Mouse (Mus musculus) adrenal gland, postnatal 10 days (tissue): Measurements from ENCODE around the gene Ctu1. TPM values are rescaled to one million over a fixed set of nuclear protein-coding genes. Genes with fewer than 3 reads are reported as not detected.
"Not testable (repeated sequence)": the region's sequence is repeated elsewhere in the genome, so short reads cannot be mapped to it uniquely, and the experiment has no call there.

Source experiments
- DNase-seq: peaks from one replicate; pipeline ENCODE4 v3.0.0; 2021; ENCODE audit warnings: mixed read lengths
- long read RNA-seq, 2 experiments: library from polyadenylated mRNA; stranded (forward); transcript quantifications; one replicate each; pipeline ENCODE4 v2.0.0; 2021
- total RNA-seq, 2 experiments: library from RNA; stranded (reverse); gene quantifications; 2 replicates each; pipeline ENCODE4 v1.2.3; 2021

Gene Ctu1
- total RNA-seq, result 1 to 10 TPM; 9.7 to 9.8 TPM
- long read RNA-seq, experiment 1, transcript Ctu1-201 (3 exons, 2,475 nt), result major isoform, 16 of 22 reads
- long read RNA-seq, experiment 1, partial matches to known transcripts, result 6 of 22 reads
- long read RNA-seq, experiment 1, other reads (novel, unspliced or antisense), result 0 of 22 reads
- long read RNA-seq, experiment 2, transcript Ctu1-201 (3 exons, 2,475 nt), result major isoform, 8 of 9 reads
- long read RNA-seq, experiment 2, partial matches to known transcripts, result 1 of 9 reads
- long read RNA-seq, experiment 2, other reads (novel, unspliced or antisense), result 0 of 9 reads

- DNase-seq, result peak; percentile 92
These were observed at the start of gene Ctu1 for GRCm38 (mm10) chr7:43671809-43672580. Gene Ctu1 (plus strand): TSS chr7:43672016.

GRCm38 (mm10) chr7:43622927-43623326, 48.9 kb upstream of the Ctu1 start:
- DNase-seq, result no peak

- no peak for DNase-seq
These were observed 48.0 kb upstream of the Ctu1 start for GRCm38 (mm10) chr7:43623819-43624218.

GRCm38 (mm10) chr7:43625065-43625464, 46.8 kb upstream of the Ctu1 start:
- DNase-seq, result no peak

GRCm38 (mm10) chr7:43625794-43626422, 45.9 kb upstream of the Ctu1 start:
- no peak for DNase-seq

GRCm38 (mm10) chr7:43633940-43634339, 37.9 kb upstream of the Ctu1 start:
- DNase-seq, result no peak

- DNase-seq, result no peak
These were observed 37.3 kb upstream of the Ctu1 start, which contains the start of gene Ceacam18 for GRCm38 (mm10) chr7:43634500-43634899. Gene Ceacam18 (plus strand): TSS chr7:43634707.

GRCm38 (mm10) chr7:43636194-43636593, 35.6 kb upstream of the Ctu1 start:
- DNase-seq, result no peak

- DNase-seq, result no peak
These were observed 34.7 kb upstream of the Ctu1 start for GRCm38 (mm10) chr7:43637118-43637517.

- DNase-seq, result peak; percentile 62
These were observed 29.2 kb upstream of the Ctu1 start for GRCm38 (mm10) chr7:43642587-43642986.

GRCm38 (mm10) chr7:43643046-43643652, 28.7 kb upstream of the Ctu1 start:
- DNase-seq, result no peak

- DNase-seq, result no peak
These were observed 19.1 kb upstream of the Ctu1 start for GRCm38 (mm10) chr7:43652683-43653082.

GRCm38 (mm10) chr7:43654519-43654918, 17.3 kb upstream of the Ctu1 start:
- DNase-seq, result no peak

- no peak for DNase-seq
These were observed 15.6 kb upstream of the Ctu1 start for GRCm38 (mm10) chr7:43656232-43656631.

GRCm38 (mm10) chr7:43660002-43660401, 11.8 kb upstream of the Ctu1 start, which contains the start of gene Siglece:
Gene Siglece (minus strand): TSS chr7:43660161.
- DNase-seq, result no peak

- no peak for DNase-seq
These were observed 9.0 kb upstream of the Ctu1 start for GRCm38 (mm10) chr7:43662804-43663203.

- DNase-seq, result not testable (repeated sequence)
These were observed 4.6 kb upstream of the Ctu1 start for GRCm38 (mm10) chr7:43667221-43667620.

- DNase-seq, result peak; percentile 36
These were observed 3.2 kb upstream of the Ctu1 start for GRCm38 (mm10) chr7:43668582-43668981.

- DNase-seq, result no peak
These were observed 580 bp upstream of the Ctu1 start for GRCm38 (mm10) chr7:43671064-43671808.

- no peak for DNase-seq
These were observed 905 bp downstream of the Ctu1 start for GRCm38 (mm10) chr7:43672581-43673260.

- DNase-seq, result no peak
These were observed 3.3 kb downstream of the Ctu1 start for GRCm38 (mm10) chr7:43675091-43675490.
